19 mouse cellular contexts compared by ENCODE assay signal in genomic region chr3:157024580-157024979, GRCm38 (mm10).
DNase-seq lines count a peak whose midpoint lies in the region; ATAC-seq and TF ChIP-seq lines count a peak whose summit lies in the region.
"Had no signal": no experiment of that assay in that cellular context is flagged by ENCODE, and none has a peak within 500 bp of the region (broad histone marks: within the 10 kb centered on the region; RNA-seq: fewer than 3 reads in every experiment).

No protein-coding gene starts in this region.

- no peak for TF ChIP-seq POLR2A in liver, adult 2 months (IDR thresholded peaks at IDR 0.05; ENCODE audit: extremely low read depth, insufficient read depth, low read length)

- H3K79me2 ChIP-seq in liver, adult 2 months (ENCODE audit: control insufficient read depth, insufficient read depth, low read length): no peaks in the 10 kb centered on the region

- no peaks in the 10 kb centered on the region for H3K27me3 ChIP-seq in liver, adult 2 months (ENCODE audit: control insufficient read depth, insufficient read depth, low read length)
- H3K27me3 ChIP-seq in liver, embryonic 12.5 days (replicated peaks): no peaks in the 10 kb centered on the region
- H3K27me3 ChIP-seq in midbrain, embryonic 14.5 days (ENCODE audit: control insufficient read depth, insufficient read depth, low read length): no peaks in the 10 kb centered on the region
- no peaks in the 10 kb centered on the region for H3K27me3 ChIP-seq in midbrain, embryonic 13.5 days
- H3K27me3 ChIP-seq: embryonic facial prominence, embryonic 12.5 days; forebrain, embryonic 12.5 days; heart, embryonic 15.5 days; hindbrain, embryonic 13.5 days had no signal

- no peaks in the 10 kb centered on the region for H3K36me3 ChIP-seq in liver, adult 2 months (ENCODE audit: control insufficient read depth, insufficient read depth, low read length)
- no peaks in the 10 kb centered on the region for H3K36me3 ChIP-seq in liver, embryonic 12.5 days
- no peaks in the 10 kb centered on the region for H3K36me3 ChIP-seq in midbrain, embryonic 14.5 days (ENCODE audit: control insufficient read depth, insufficient read depth, low read length)
- H3K36me3 ChIP-seq in midbrain, embryonic 13.5 days: no peaks in the 10 kb centered on the region
- H3K36me3 ChIP-seq: embryonic facial prominence, embryonic 12.5 days; forebrain, embryonic 12.5 days; heart, embryonic 15.5 days; hindbrain, embryonic 13.5 days had no signal

- peak; percentile 84 for ATAC-seq in frontal cortex, adult (ENCODE audit: low TSS enrichment)
- no peak for ATAC-seq in liver, embryonic 12.5 days
- ATAC-seq in midbrain, embryonic 14.5 days (ENCODE audit: low FRiP score, low TSS enrichment): no peak
- ATAC-seq in midbrain, embryonic 13.5 days: no peak
- ATAC-seq: forebrain, postnatal 0 days had no signal

- H3K9ac ChIP-seq in liver, adult 2 months (ENCODE audit: low read depth, low read length): no peak overlapping the region
- no peak overlapping the region for H3K9ac ChIP-seq in liver, embryonic 12.5 days
- H3K9ac ChIP-seq in midbrain, embryonic 14.5 days (replicated peaks; ENCODE audit: low read length): no peak overlapping the region
- no peak overlapping the region for H3K9ac ChIP-seq in midbrain, embryonic 13.5 days (replicated peaks)
- H3K9ac ChIP-seq: embryonic facial prominence, embryonic 12.5 days; forebrain, embryonic 12.5 days; forebrain, postnatal 0 days; heart, embryonic 15.5 days; hindbrain, embryonic 13.5 days had no signal

- H3K4me1 ChIP-seq in liver, adult 2 months (ENCODE audit: control insufficient read depth, insufficient read depth, low read length): peaks cover 7% of the 10 kb centered on the region
- no peaks in the 10 kb centered on the region for H3K4me1 ChIP-seq in liver, embryonic 12.5 days
- no peaks in the 10 kb centered on the region for H3K4me1 ChIP-seq in midbrain, embryonic 14.5 days (ENCODE audit: control insufficient read depth, insufficient read depth, low read length)
- H3K4me1 ChIP-seq in midbrain, embryonic 13.5 days (replicated peaks): no peaks in the 10 kb centered on the region
- H3K4me1 ChIP-seq: embryonic facial prominence, embryonic 12.5 days; forebrain, embryonic 12.5 days; heart, embryonic 15.5 days; hindbrain, embryonic 13.5 days had no signal

- DNase-seq in frontal cortex, postnatal 25 days (ENCODE audit: low spot score in 2 of 2): no peak
- DNase-seq in liver, adult 2 months (ENCODE audit: extremely low read depth, low read depth, low spot score): peak; percentile 94
- DNase-seq in midbrain, embryonic 14.5 days: peak; percentile 11
- DNase-seq in gastrocnemius, postnatal 25 days: no peak
- DNase-seq: adrenal gland, postnatal 10 days; cerebellum, adult 11-12 months; cerebellum, adult 9-10 months; cerebellum, postnatal 25 days; forebrain, postnatal 0 days; heart, adult 2 months; heart, postnatal 14 days had no signal

- no peak overlapping the region for H3K27ac ChIP-seq in liver, adult 2 months (replicated peaks; ENCODE audit: insufficient read depth, low read depth, low read length)
- no peak overlapping the region for H3K27ac ChIP-seq in liver, embryonic 12.5 days
- no peak overlapping the region for H3K27ac ChIP-seq in midbrain, embryonic 14.5 days (replicated peaks; ENCODE audit: low read depth, low read length)
- no peak overlapping the region for H3K27ac ChIP-seq in midbrain, embryonic 13.5 days
- H3K27ac ChIP-seq: embryonic facial prominence, embryonic 12.5 days; forebrain, embryonic 12.5 days; heart, adult 2 months; heart, embryonic 15.5 days; hindbrain, embryonic 13.5 days had no signal

- no peak for TF ChIP-seq CTCF in liver, adult 2 months (IDR thresholded peaks at IDR 0.05; ENCODE audit: low read depth, low read length)

- H3K4me3 ChIP-seq in liver, adult 2 months (ENCODE audit: insufficient read depth, low read depth, low read length): no peak overlapping the region
- H3K4me3 ChIP-seq in liver, embryonic 12.5 days: no peak overlapping the region
- no peak overlapping the region for H3K4me3 ChIP-seq in midbrain, embryonic 14.5 days (replicated peaks; ENCODE audit: low read depth, low read length)
- no peak overlapping the region for H3K4me3 ChIP-seq in midbrain, embryonic 13.5 days (replicated peaks)
- H3K4me3 ChIP-seq: embryonic facial prominence, embryonic 12.5 days; forebrain, embryonic 12.5 days; heart, adult 2 months; heart, embryonic 15.5 days; hindbrain, embryonic 13.5 days had no signal

- H3K4me2 ChIP-seq in liver, embryonic 12.5 days: no peak overlapping the region
- H3K4me2 ChIP-seq in midbrain, embryonic 14.5 days (ENCODE audit: low read length): no peak overlapping the region
- H3K4me2 ChIP-seq in midbrain, embryonic 13.5 days (replicated peaks): no peak overlapping the region
- H3K4me2 ChIP-seq: embryonic facial prominence, embryonic 12.5 days; forebrain, embryonic 12.5 days; heart, embryonic 11.5 days; heart, embryonic 15.5 days; hindbrain, embryonic 13.5 days had no signal

- WGBS in liver, adult 2 months: 25% methylated on average over 6 of the region's 6 CpGs
- 63% methylated on average over 6 of the region's 6 CpGs for WGBS in liver, embryonic 12.5 days (ENCODE audit: insufficient replicate concordance)
- 74% methylated on average over 6 of the region's 6 CpGs for WGBS in midbrain, embryonic 14.5 days
- WGBS in midbrain, embryonic 13.5 days: 65% methylated on average over 6 of the region's 6 CpGs

- H3K9me3 ChIP-seq in liver, embryonic 12.5 days (replicated peaks): no peaks in the 10 kb centered on the region
- H3K9me3 ChIP-seq in midbrain, embryonic 14.5 days (ENCODE audit: control insufficient read depth, low read length): no peaks in the 10 kb centered on the region
- no peaks in the 10 kb centered on the region for H3K9me3 ChIP-seq in midbrain, embryonic 13.5 days
- H3K9me3 ChIP-seq: embryonic facial prominence, embryonic 12.5 days; forebrain, embryonic 12.5 days; heart, embryonic 15.5 days; hindbrain, embryonic 13.5 days had no signal

Comparison
In these comparisons a context has a peak if more than half of its experiments do, and no peak if none do; other contexts are left out.
1. DNase-seq: peak in liver, adult 2 months (single experiment) and midbrain, embryonic 14.5 days (single experiment); none in frontal cortex, postnatal 25 days (0 of 2) and gastrocnemius, postnatal 25 days (single experiment).